Mouse (Mus musculus) inflammation-experienced regulatory T-cells, adult 16 weeks (primary cell): ENCODE results near the gene Rrp36. TPM values are rescaled to one million over a fixed set of nuclear protein-coding genes. Genes with fewer than 3 reads are reported as not detected.

Experiments
- polyA plus RNA-seq: library from polyadenylated mRNA; unstranded; fragments of 100-300 nt; shearing (Covaris generic); gene quantifications from one replicate; pipeline ENCODE4 v1.2.1, GENCODE M21; 2017

Rrp36 gene
- 68.2 TPM for polyA plus RNA-seq

GRCm38 (mm10) chr17:46673850-46674529, at the start of gene Rrp36:
Gene Rrp36, minus strand, starts transcription at chr17:46674352.

GRCm38 (mm10) chr17:46710959-46711597, 36.9 kb upstream of the Rrp36 start, which contains the start of gene Pex6:
Gene Pex6, plus strand, starts transcription at chr17:46711463.

GRCm38 (mm10) chr17:46704887-46705835, 31.0 kb upstream of the Rrp36 start, which contains the start of gene Ppp2r5d:
Gene Ppp2r5d, minus strand, starts transcription at chr17:46705111.

GRCm38 (mm10) chr17:46680760-46681373, 6.7 kb upstream of the Rrp36 start, which contains the start of gene Klhdc3:
Gene Klhdc3, minus strand, starts transcription at chr17:46680914.

GRCm38 (mm10) chr17:46678416-46678815, 4.3 kb upstream of the Rrp36 start, which contains the start of gene Mea1:
Gene Mea1, plus strand, starts transcription at chr17:46678793.

GRCm38 (mm10) chr17:46650232-46651031, 23.7 kb downstream of the Rrp36 start, which contains the start of gene Cul7:
Gene Cul7, plus strand, starts transcription at chr17:46650337.

GRCm38 (mm10) chr17:46645561-46646321, 28.4 kb downstream of the Rrp36 start, which contains the start of the genes Klc4 and Mrpl2:
Gene Klc4, minus strand, starts transcription at chr17:46646022.
Gene Mrpl2, plus strand, starts transcription at chr17:46646229.

GRCm38 (mm10) chr17:46628791-46629684, 45.1 kb downstream of the Rrp36 start, which contains the start of gene Ptk7:
Gene Ptk7, minus strand, starts transcription at chr17:46629504.

Other genes with a start within 250 kb of the Rrp36 start
- not detected for gene Crip3, start 245.4 kb downstream of the Rrp36 start, polyA plus RNA-seq
- not detected for gene Slc22a7, start 235.9 kb downstream of the Rrp36 start, polyA plus RNA-seq
- 0.18 TPM for gene Ttbk1, start 186.7 kb downstream of the Rrp36 start, polyA plus RNA-seq
- 8.4 TPM for gene Dnph1, start 177.6 kb downstream of the Rrp36 start, polyA plus RNA-seq
- 13.2 TPM for gene Cul9, start 128.0 kb downstream of the Rrp36 start, polyA plus RNA-seq
- gene Srf, start 118.2 kb downstream of the Rrp36 start, polyA plus RNA-seq, result 3.4 TPM
- gene Ptk7, start 44.8 kb downstream of the Rrp36 start, polyA plus RNA-seq, result not detected
- gene Klc4, start 28.3 kb downstream of the Rrp36 start, polyA plus RNA-seq, result 25.8 TPM
- gene Mrpl2, start 28.1 kb downstream of the Rrp36 start, polyA plus RNA-seq, result 70.8 TPM
- 13.5 TPM for gene Cul7, start 24.0 kb downstream of the Rrp36 start, polyA plus RNA-seq
- gene Mea1, start 4.4 kb upstream of the Rrp36 start, polyA plus RNA-seq, result 170 TPM
- gene Klhdc3, start 6.6 kb upstream of the Rrp36 start, polyA plus RNA-seq, result 84.9 TPM
- gene Ppp2r5d, start 30.8 kb upstream of the Rrp36 start, polyA plus RNA-seq, result 66.6 TPM
- gene Pex6, start 37.1 kb upstream of the Rrp36 start, polyA plus RNA-seq, result 3.0 TPM
- 0.67 TPM for gene Gnmt, start 54.8 kb upstream of the Rrp36 start, polyA plus RNA-seq
- 63.8 TPM for gene Cnpy3, start 77.9 kb upstream of the Rrp36 start, polyA plus RNA-seq
- gene Ptcra, start 89.4 kb upstream of the Rrp36 start, polyA plus RNA-seq, result not detected
- gene 2310039H08Rik, start 98.3 kb upstream of the Rrp36 start, polyA plus RNA-seq, result 26.7 TPM
- 169 TPM for gene Rpl7l1, start 108.3 kb upstream of the Rrp36 start, polyA plus RNA-seq
- 23.2 TPM for gene Bicral, start 184.1 kb upstream of the Rrp36 start, polyA plus RNA-seq
- gene Tbcc, start 216.3 kb upstream of the Rrp36 start, polyA plus RNA-seq, result 23.2 TPM
- gene Prph2, start 236.1 kb upstream of the Rrp36 start, polyA plus RNA-seq, result not detected